ENCODE assay signal across 10 mouse cellular contexts in the genomic region with DNA sequence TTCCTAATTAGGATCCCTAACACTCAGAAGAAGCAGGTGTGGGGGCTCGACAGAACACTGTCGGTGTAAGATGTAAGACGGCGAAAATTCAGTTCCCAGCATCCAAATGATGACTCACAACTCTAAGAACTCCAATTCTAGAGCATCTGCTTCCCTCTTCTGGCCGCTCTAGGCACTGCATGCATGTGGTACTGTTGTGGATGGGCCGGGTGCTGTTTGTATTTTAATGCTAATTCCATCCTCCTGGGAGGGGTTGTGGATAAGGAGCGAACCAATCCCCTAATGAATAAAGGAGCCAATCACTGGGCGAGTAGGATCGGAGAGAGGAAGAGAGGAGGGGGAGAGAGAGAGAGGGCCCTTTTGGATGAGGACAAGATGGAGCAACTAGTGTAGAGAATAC. TPM values are rescaled to one million over a fixed set of nuclear protein-coding genes. Genes with fewer than 3 reads are reported as not detected.
DNase-seq lines count a peak whose midpoint lies in the region; TF ChIP-seq lines count a peak whose summit lies in the region.
"Had no signal": no experiment of that assay in that cellular context is flagged by ENCODE, and none has a peak within 500 bp of the region (broad histone marks: within the 10 kb centered on the region; RNA-seq: fewer than 3 reads in every experiment).

No protein-coding gene starts in this region.

- TF ChIP-seq POLR2A in lung, adult 2 months (IDR thresholded peaks at IDR 0.05; ENCODE audit: borderline replicate concordance, extremely low read depth, low read depth, low read length), result no peak
- TF ChIP-seq POLR2A in testis, adult 2 months (IDR thresholded peaks at IDR 0.05; ENCODE audit: control insufficient read depth, low read depth, low read length), result no peak

- H3K27ac ChIP-seq in testis, adult 2 months (ENCODE audit: control insufficient read depth, insufficient read depth, low read depth, low read length), result no peak overlapping the region
- H3K27ac ChIP-seq: lung, embryonic 15.5 days had no signal

- TF ChIP-seq CTCF in lung, adult 2 months (IDR thresholded peaks at IDR 0.05; ENCODE audit: insufficient read depth, low read length), result peak; percentile 60
- TF ChIP-seq CTCF in testis, adult 2 months (IDR thresholded peaks at IDR 0.05; ENCODE audit: control insufficient read depth, insufficient read depth, insufficient replicate concordance, low read depth, low read length), result peak; percentile 49

- 57% methylated on average over 9 of the region's 9 CpGs for WGBS in lung, adult 2 months

- H3K36me3 ChIP-seq in testis, adult 2 months (ENCODE audit: control insufficient read depth, insufficient read depth, low read length), result no peaks in the 10 kb centered on the region
- H3K36me3 ChIP-seq: lung, embryonic 15.5 days had no signal

- H3K4me1 ChIP-seq in lung, adult 2 months (ENCODE audit: control insufficient read depth, insufficient read depth, low read length), result no peaks in the 10 kb centered on the region
- H3K4me1 ChIP-seq in testis, adult 2 months (ENCODE audit: control insufficient read depth, insufficient read depth, low read length), result no peaks in the 10 kb centered on the region; the same call in 1 of the 2 replicates
- H3K4me1 ChIP-seq: lung, embryonic 15.5 days had no signal

- DNase-seq in embryo, embryonic 10 days (ENCODE audit: low spot score), result peak; percentile 25
- DNase-seq in embryo, embryonic 9.5 days (ENCODE audit: extremely low spot score), result no peak
- peak; percentile 32 for DNase-seq in lung, adult 2 months
- DNase-seq in lung, postnatal 25 days (ENCODE audit: low spot score), result no peak
- peak; percentile 29 for DNase-seq in embryo, embryonic 11 days
- DNase-seq in right cerebral cortex, postnatal 10 days (ENCODE audit: low spot score in 2 of 2), result no peak
- DNase-seq in layer of hippocampus, postnatal 14 days (ENCODE audit: low spot score in 2 of 2), result no peak

- H3K27me3 ChIP-seq in testis, adult 2 months (ENCODE audit: control insufficient read depth, insufficient read depth, low read length), result no peaks in the 10 kb centered on the region
- H3K27me3 ChIP-seq: lung, embryonic 15.5 days had no signal

- no peak overlapping the region for H3K4me3 ChIP-seq in lung, adult 2 months (replicated peaks; ENCODE audit: extremely low read depth, low read depth, low read length)
- H3K4me3 ChIP-seq in testis, adult 2 months (ENCODE audit: control insufficient read depth, low read depth, low read length), result no peak overlapping the region
- H3K4me3 ChIP-seq: lung, embryonic 15.5 days had no signal

RNA-seq across cellular contexts. Expression of a gene that starts 8.6 kb away (rescaled TPM):
- 0.07 and 0.09 TPM in 2 replicates for polyA plus RNA-seq in lung, adult 2 months (2012; rRNA removed)
- 1.6 and 1.7 TPM in 2 replicates for polyA plus RNA-seq in testis, adult 2 months (2012; rRNA removed)
- under 1 TPM; 0.09 to 0.17 TPM for total RNA-seq in layer of hippocampus, postnatal 14 days (2021)
- total RNA-seq: heart, adult 18-20 months had no signal

RNA-seq across cellular contexts. Expression of a gene that starts 9.1 kb away (rescaled TPM):
- 9.3 and 11.0 TPM in 2 replicates for polyA plus RNA-seq in lung, adult 2 months (2012; rRNA removed)
- 0.43 and 0.54 TPM in 2 replicates for polyA plus RNA-seq in testis, adult 2 months (2012; rRNA removed)
- total RNA-seq in layer of hippocampus, postnatal 14 days (2021), result 10 to 100 TPM; 45.0 to 49.2 TPM

RNA-seq across cellular contexts. Expression of a gene that starts 44.2 kb away (rescaled TPM):
- polyA plus RNA-seq in lung, adult 2 months (2012; rRNA removed), result 12.3 and 14.9 TPM in 2 replicates
- polyA plus RNA-seq in testis, adult 2 months (2012; rRNA removed), result 4.5 and 4.9 TPM in 2 replicates
- total RNA-seq in layer of hippocampus, postnatal 14 days (2021), result 10 to 100 TPM; 16.1 to 17.8 TPM

Comparison
In these comparisons a context has a peak if more than half of its experiments do, and no peak if none do; other contexts are left out.
1. DNase-seq: peak in embryo, embryonic 10 days (single experiment), lung, adult 2 months (single experiment) and embryo, embryonic 11 days (single experiment); none in embryo, embryonic 9.5 days (single experiment), lung, postnatal 25 days (single experiment), right cerebral cortex, postnatal 10 days (0 of 2) and layer of hippocampus, postnatal 14 days (0 of 2).